Mouse (Mus musculus): ENCODE measurements at regions not wholly inside any gene's neighbourhood (a gene's known extent, or its start where the extent isn't known, plus 50 kb on each side); places are given as distances from the start of the nearest gene placed in this dataset.
"Not testable (repeated sequence)": the region's sequence is repeated elsewhere in the genome, so short reads cannot be mapped to it uniquely, and the experiment has no call there.

GRCm38 (mm10) chr14:120730226-120730625 is 180.8 kb upstream of the Ipo5 start:
- ATAC-seq (ENCODE audit: extremely low read depth, insufficient number of reproducible peaks, low FRiP score, poor library complexity, severe bottlenecking) = no peak

- no peak for ATAC-seq (ENCODE audit: extremely low read depth, insufficient number of reproducible peaks, low FRiP score, poor library complexity, severe bottlenecking)
Observed at GRCm38 (mm10) chr14:120731679-120732281, 179.2 kb upstream of the Ipo5 start.

GRCm38 (mm10) chr14:120732400-120733138 is 178.5 kb upstream of the Ipo5 start:
- ATAC-seq (ENCODE audit: extremely low read depth, insufficient number of reproducible peaks, low FRiP score, poor library complexity, severe bottlenecking) = no peak

- ATAC-seq (ENCODE audit: extremely low read depth, insufficient number of reproducible peaks, low FRiP score, poor library complexity, severe bottlenecking) = no peak
Observed at GRCm38 (mm10) chr14:120741492-120742054, 169.5 kb upstream of the Ipo5 start.

GRCm38 (mm10) chr14:120754011-120754410 is 157.0 kb upstream of the Ipo5 start:
- ATAC-seq (ENCODE audit: extremely low read depth, insufficient number of reproducible peaks, low FRiP score, poor library complexity, severe bottlenecking) = no peak

GRCm38 (mm10) chr14:120755389-120755788 is 155.6 kb upstream of the Ipo5 start:
- no peak for ATAC-seq (ENCODE audit: extremely low read depth, insufficient number of reproducible peaks, low FRiP score, poor library complexity, severe bottlenecking)

GRCm38 (mm10) chr14:120758200-120758830 is 152.7 kb upstream of the Ipo5 start:
- no peak for ATAC-seq (ENCODE audit: extremely low read depth, insufficient number of reproducible peaks, low FRiP score, poor library complexity, severe bottlenecking)

GRCm38 (mm10) chr14:120762168-120762567 is 148.9 kb upstream of the Ipo5 start:
- ATAC-seq (ENCODE audit: extremely low read depth, insufficient number of reproducible peaks, low FRiP score, poor library complexity, severe bottlenecking) = no peak

GRCm38 (mm10) chr14:120762733-120763132 is 148.3 kb upstream of the Ipo5 start:
- ATAC-seq (ENCODE audit: extremely low read depth, insufficient number of reproducible peaks, low FRiP score, poor library complexity, severe bottlenecking) = no peak

- ATAC-seq (ENCODE audit: extremely low read depth, insufficient number of reproducible peaks, low FRiP score, poor library complexity, severe bottlenecking) = no peak
Observed at GRCm38 (mm10) chr14:120763796-120764195, 147.2 kb upstream of the Ipo5 start.

GRCm38 (mm10) chr14:120764386-120764785 is 146.6 kb upstream of the Ipo5 start:
- ATAC-seq (ENCODE audit: extremely low read depth, insufficient number of reproducible peaks, low FRiP score, poor library complexity, severe bottlenecking) = no peak

- ATAC-seq (ENCODE audit: extremely low read depth, insufficient number of reproducible peaks, low FRiP score, poor library complexity, severe bottlenecking) = no peak
Observed at GRCm38 (mm10) chr14:120766451-120766850, 144.6 kb upstream of the Ipo5 start.

- no peak for ATAC-seq (ENCODE audit: extremely low read depth, insufficient number of reproducible peaks, low FRiP score, poor library complexity, severe bottlenecking)
Observed at GRCm38 (mm10) chr14:120770579-120770978, 140.4 kb upstream of the Ipo5 start.

- not testable (repeated sequence) for ATAC-seq (ENCODE audit: extremely low read depth, insufficient number of reproducible peaks, low FRiP score, poor library complexity, severe bottlenecking)
Observed at GRCm38 (mm10) chr14:120773001-120773400, 138.0 kb upstream of the Ipo5 start.

GRCm38 (mm10) chr14:120791828-120792554 is 119.0 kb upstream of the Ipo5 start:
- ATAC-seq (ENCODE audit: extremely low read depth, insufficient number of reproducible peaks, low FRiP score, poor library complexity, severe bottlenecking) = no peak

GRCm38 (mm10) chr14:120797916-120798490 is 113.0 kb upstream of the Ipo5 start:
- no peak for ATAC-seq (ENCODE audit: extremely low read depth, insufficient number of reproducible peaks, low FRiP score, poor library complexity, severe bottlenecking)

GRCm38 (mm10) chr14:120803191-120803590 is 107.8 kb upstream of the Ipo5 start:
- no peak for ATAC-seq (ENCODE audit: extremely low read depth, insufficient number of reproducible peaks, low FRiP score, poor library complexity, severe bottlenecking)

GRCm38 (mm10) chr14:120803739-120804138 is 107.3 kb upstream of the Ipo5 start:
- ATAC-seq (ENCODE audit: extremely low read depth, insufficient number of reproducible peaks, low FRiP score, poor library complexity, severe bottlenecking) = no peak

Measured in neutrophil, adult 5-6 weeks (primary cell).